Mouse (Mus musculus): ENCODE measurements around the gene Map2. TPM values are rescaled to one million over a fixed set of nuclear protein-coding genes. Genes with fewer than 3 reads are reported as not detected.

Gene Map2
- total and polyA plus RNA-seq, 3 experiments = 5.6 to 32.7 (median 21.8) TPM

Other genes with a start within 250 kb of the Map2 start
- not detected for gene Crygf, start 248.8 kb upstream of the Map2 start, total RNA-seq (2021)
- not detected in 2 replicates for gene Crygf, start 248.8 kb upstream of the Map2 start, polyA plus RNA-seq (2012; rRNA removed)